Mouse (Mus musculus) MEL (cell line): ENCODE measurements around the gene Baz2a. TPM values are rescaled to one million over a fixed set of nuclear protein-coding genes. Genes with fewer than 3 reads are reported as not detected.
A peak's percentile ranks its signal among the peaks of the same experiment; 100 is the strongest.

ENCODE experiments used
- DNase-seq: peaks from one replicate; pipeline ENCODE4 v3.0.0; 2011; ENCODE audit warnings: low read depth, low spot score
- H3K27ac ChIP-seq: 2 replicates; pipeline ENCODE4 v1.5.1; 2012; ENCODE audit warnings: low read depth, mild to moderate bottlenecking, control low read depth, low read length, moderate library complexity; ENCODE audit not compliant: control insufficient read depth
- H3K27me3 ChIP-seq, 2 experiments: fragments of 150-350 bp in 1 of 2; sonication (generic) in 1 of 2; 2 replicates each; pipeline ENCODE4 v1.6.1; 2012; ENCODE audit warnings: low read length in 2 of 2, mild to moderate bottlenecking in 2 of 2, improper control_type of control experiment in 1 of 2, moderate library complexity in 1 of 2; ENCODE audit not compliant: insufficient read depth in 2 of 2, control insufficient read depth in 1 of 2
- H3K36me3 ChIP-seq, 2 experiments: 2 replicates each; pipeline ENCODE4 v1.6.1; 2012 to 2014; ENCODE audit warnings: low read length in 2 of 2, improper control_type of control experiment in 1 of 2, inconsistent platforms in 1 of 2, mild to moderate bottlenecking in 1 of 2; ENCODE audit not compliant: insufficient read depth in 2 of 2, control insufficient read depth in 1 of 2
- H3K4me1 ChIP-seq, 2 experiments: fragments of 150-350 bp in 1 of 2; sonication (generic) in 1 of 2; 2 replicates each; pipeline ENCODE4 v1.6.1; 2012; ENCODE audit warnings: low read length in 2 of 2, improper control_type of control experiment in 1 of 2, mild to moderate bottlenecking in 1 of 2; ENCODE audit not compliant: insufficient read depth in 2 of 2, control insufficient read depth in 1 of 2
- H3K4me3 ChIP-seq, 2 experiments: fragments of 150-350 bp in 1 of 2; sonication (generic) in 1 of 2; 2 replicates each; pipeline ENCODE4 v1.5.1; 2012; ENCODE audit warnings: low read depth in 2 of 2, low read length in 2 of 2, mild to moderate bottlenecking in 2 of 2, moderate library complexity in 2 of 2, control low read depth in 1 of 2, improper control_type of control experiment in 1 of 2; ENCODE audit not compliant: control insufficient read depth in 1 of 2, insufficient read depth in 1 of 2
- H3K79me2 ChIP-seq: 2 replicates; pipeline ENCODE4 v1.6.1; 2012; ENCODE audit warnings: mild to moderate bottlenecking, low read length, moderate library complexity; ENCODE audit not compliant: control insufficient read depth, poor library complexity, insufficient read depth
- H3K9ac ChIP-seq: 2 replicates; pipeline ENCODE4 v1.6.1; 2012; ENCODE audit warnings: low read depth, mild to moderate bottlenecking, control low read depth, low read length, moderate library complexity; ENCODE audit not compliant: control insufficient read depth, poor library complexity, severe bottlenecking
- H3K9me3 ChIP-seq: fragments of 150-350 bp; sonication (generic); replicated peaks from 2 replicates; pipeline ENCODE4 v1.6.1; 2012; ENCODE audit warnings: mild to moderate bottlenecking, low read length, improper control_type of control experiment, moderate library complexity; ENCODE audit not compliant: insufficient read depth
- CHD1 ChIP-seq: IDR thresholded peaks from 2 replicates; pipeline ENCODE4 v1.6.1; 2012; ENCODE audit warnings: low read depth, mild to moderate bottlenecking, inconsistent platforms, low read length, improper control_type of control experiment
- CHD2 ChIP-seq: IDR thresholded peaks from 2 replicates; pipeline ENCODE4 v1.6.1; 2011; ENCODE audit warnings: low read length, improper control_type of control experiment
- CTCF ChIP-seq, 3 experiments: IDR thresholded peaks in 2 of 3; conservative IDR thresholded peaks in 1 of 3; 2 replicates each; pipeline ENCODE4 v1.5.1; 2011 to 2012; ENCODE audit warnings: low read length in 3 of 3, low read depth in 2 of 3, mild to moderate bottlenecking in 2 of 3, improper control_type of control experiment in 1 of 3, inconsistent platforms in 1 of 3, mixed read lengths in 1 of 3, moderate library complexity in 1 of 3; ENCODE audit not compliant: control insufficient read depth in 1 of 3, insufficient read depth in 1 of 3, poor library complexity in 1 of 3, severe bottlenecking in 1 of 3
- E2F4 ChIP-seq: IDR thresholded peaks from 2 replicates; pipeline ENCODE4 v1.6.1; 2011; ENCODE audit warnings: low read depth, low read length, improper control_type of control experiment, borderline replicate concordance
- ELF1 ChIP-seq: IDR thresholded peaks from 2 replicates; pipeline ENCODE4 v1.6.1; 2014; ENCODE audit warnings: low read depth, mild to moderate bottlenecking, inconsistent platforms, low read length, improper control_type of control experiment, moderate library complexity
- EP300 ChIP-seq, 2 experiments: IDR thresholded peaks; 2 replicates each; pipeline ENCODE4 v1.6.1; 2011; ENCODE audit warnings: improper control_type of control experiment in 2 of 2, low read length in 2 of 2, low read depth in 1 of 2, mild to moderate bottlenecking in 1 of 2
- HCFC1 ChIP-seq: IDR thresholded peaks from 2 replicates; pipeline ENCODE4 v1.6.1; 2012; ENCODE audit warnings: low read depth, mild to moderate bottlenecking, inconsistent platforms, low read length, improper control_type of control experiment, moderate library complexity
- JUND ChIP-seq: IDR thresholded peaks from 2 replicates; pipeline ENCODE4 v1.6.1; 2011; ENCODE audit warnings: low read depth, mild to moderate bottlenecking, improper control_type of control experiment, low read length
- KAT2A ChIP-seq: conservative IDR thresholded peaks from 2 replicates; pipeline ENCODE4 v1.6.1; 2012; ENCODE audit warnings: low read depth, low read length, improper control_type of control experiment, inconsistent platforms
- MAFK ChIP-seq: IDR thresholded peaks from 2 replicates; pipeline ENCODE4 v1.6.1; 2011; ENCODE audit warnings: low read depth, mild to moderate bottlenecking, low read length, improper control_type of control experiment, borderline replicate concordance
- MAX ChIP-seq: IDR thresholded peaks from 2 replicates; pipeline ENCODE4 v1.6.1; 2011; ENCODE audit warnings: low read length, improper control_type of control experiment
- MAZ ChIP-seq: IDR thresholded peaks from 2 replicates; pipeline ENCODE4 v1.6.1; 2012; ENCODE audit warnings: low read depth, mild to moderate bottlenecking, inconsistent platforms, low read length, improper control_type of control experiment
- MEF2A ChIP-seq: IDR thresholded peaks from 2 replicates; pipeline ENCODE4 v1.6.1; 2014; ENCODE audit warnings: low read depth, mild to moderate bottlenecking, inconsistent platforms, low read length, improper control_type of control experiment; ENCODE audit not compliant: poor library complexity, insufficient replicate concordance, severe bottlenecking; ENCODE audit errors: extremely low read depth
- MXI1 ChIP-seq: IDR thresholded peaks from 2 replicates; pipeline ENCODE4 v1.6.1; 2011; ENCODE audit warnings: mild to moderate bottlenecking, low read depth, low read length, improper control_type of control experiment
- NELFE ChIP-seq: IDR thresholded peaks from 2 replicates; pipeline ENCODE4 v1.6.1; 2011; ENCODE audit warnings: low read depth, low read length, improper control_type of control experiment
- NRF1 ChIP-seq: IDR thresholded peaks from 2 replicates; pipeline ENCODE4 v1.6.1; 2014; ENCODE audit warnings: low read depth, mild to moderate bottlenecking, inconsistent platforms, low read length, improper control_type of control experiment, moderate library complexity; ENCODE audit not compliant: poor library complexity, insufficient read depth, severe bottlenecking
- POLR2A ChIP-seq, 2 experiments: IDR thresholded peaks; 2 replicates each; pipeline ENCODE4 v1.6.1; 2011 to 2012; ENCODE audit warnings: low read length in 2 of 2, mild to moderate bottlenecking in 2 of 2, control low read depth in 1 of 2, improper control_type of control experiment in 1 of 2, low read depth in 1 of 2, moderate library complexity in 1 of 2; ENCODE audit not compliant: control insufficient read depth in 1 of 2, insufficient read depth in 1 of 2, poor library complexity in 1 of 2
- RAD21 ChIP-seq: IDR thresholded peaks from 2 replicates; pipeline ENCODE4 v1.6.1; 2011; ENCODE audit warnings: mild to moderate bottlenecking, low read depth, low read length, improper control_type of control experiment
- RCOR1 ChIP-seq: IDR thresholded peaks from 2 replicates; pipeline ENCODE4 v1.6.1; 2012; ENCODE audit warnings: low read depth, mild to moderate bottlenecking, inconsistent platforms, low read length, improper control_type of control experiment
- SIN3A ChIP-seq: IDR thresholded peaks from 2 replicates; pipeline ENCODE4 v1.6.1; 2012; ENCODE audit warnings: low read length, improper control_type of control experiment, inconsistent platforms
- SMC3 ChIP-seq: IDR thresholded peaks from 2 replicates; pipeline ENCODE4 v1.6.1; 2011; ENCODE audit warnings: low read depth, low read length, improper control_type of control experiment
- TAL1 ChIP-seq: IDR thresholded peaks from 2 replicates; pipeline ENCODE4 v1.6.1; 2012; ENCODE audit warnings: mild to moderate bottlenecking, inconsistent platforms, low read length, moderate library complexity, mixed read lengths
- TBP ChIP-seq: IDR thresholded peaks from 2 replicates; pipeline ENCODE4 v1.8.0; 2011; ENCODE audit warnings: low read depth, low read length, improper control_type of control experiment
- TCF12 ChIP-seq: IDR thresholded peaks from 2 replicates; pipeline ENCODE4 v1.6.1; 2014; ENCODE audit warnings: low read depth, mild to moderate bottlenecking, inconsistent platforms, low read length, improper control_type of control experiment, moderate library complexity
- UBTF ChIP-seq: IDR thresholded peaks from 2 replicates; pipeline ENCODE4 v1.6.1; 2012; ENCODE audit warnings: low read depth, mild to moderate bottlenecking, inconsistent platforms, low read length, improper control_type of control experiment, moderate library complexity, borderline replicate concordance; ENCODE audit not compliant: insufficient read depth
- USF2 ChIP-seq, 2 experiments: IDR thresholded peaks; 2 replicates each; pipeline ENCODE4 v1.6.1; 2011 to 2012; ENCODE audit warnings: improper control_type of control experiment in 2 of 2, low read length in 2 of 2, borderline replicate concordance in 1 of 2, inconsistent platforms in 1 of 2, low read depth in 1 of 2, mild to moderate bottlenecking in 1 of 2; ENCODE audit not compliant: insufficient read depth in 1 of 2
- ZKSCAN1 ChIP-seq: IDR thresholded peaks from 2 replicates; pipeline ENCODE4 v1.6.1; 2012; ENCODE audit warnings: low read depth, mild to moderate bottlenecking, inconsistent platforms, low read length, improper control_type of control experiment, moderate library complexity
- ZMIZ1 ChIP-seq: IDR thresholded peaks from 2 replicates; pipeline ENCODE4 v1.6.1; 2012; ENCODE audit warnings: low read depth, mild to moderate bottlenecking, inconsistent platforms, low read length, improper control_type of control experiment, moderate library complexity
- ZNF384 ChIP-seq: IDR thresholded peaks from 2 replicates; pipeline ENCODE4 v1.6.1; 2012; ENCODE audit warnings: low read depth, mild to moderate bottlenecking, inconsistent platforms, low read length, improper control_type of control experiment
- polyA plus RNA-seq, 2 experiments: library from polyadenylated mRNA; stranded (reverse) in 1 of 2; unstranded in 1 of 2; fragments of >175 nt in 1 of 2; fragments of >200 nt in 1 of 2; gene quantifications; 2 replicates each; pipeline versions ENCODE4 v1.2.1 to v1.2.4; 2012; ENCODE audit warnings: low replicate concordance in 2 of 2, low read depth in 1 of 2; ENCODE audit not compliant: insufficient read length in 2 of 2, insufficient read depth in 1 of 2, missing spikeins in 1 of 2
- total RNA-seq: library from RNA; depleted of rRNA; stranded (reverse); fragments of 300-350 nt; gene quantifications from 2 replicates; pipeline ENCODE4 v1.2.3, GENCODE M21; 2012

Baz2a gene
- total and polyA plus RNA-seq, 3 experiments: 5.5 to 46.0 (median 33.8) TPM

DNA sequence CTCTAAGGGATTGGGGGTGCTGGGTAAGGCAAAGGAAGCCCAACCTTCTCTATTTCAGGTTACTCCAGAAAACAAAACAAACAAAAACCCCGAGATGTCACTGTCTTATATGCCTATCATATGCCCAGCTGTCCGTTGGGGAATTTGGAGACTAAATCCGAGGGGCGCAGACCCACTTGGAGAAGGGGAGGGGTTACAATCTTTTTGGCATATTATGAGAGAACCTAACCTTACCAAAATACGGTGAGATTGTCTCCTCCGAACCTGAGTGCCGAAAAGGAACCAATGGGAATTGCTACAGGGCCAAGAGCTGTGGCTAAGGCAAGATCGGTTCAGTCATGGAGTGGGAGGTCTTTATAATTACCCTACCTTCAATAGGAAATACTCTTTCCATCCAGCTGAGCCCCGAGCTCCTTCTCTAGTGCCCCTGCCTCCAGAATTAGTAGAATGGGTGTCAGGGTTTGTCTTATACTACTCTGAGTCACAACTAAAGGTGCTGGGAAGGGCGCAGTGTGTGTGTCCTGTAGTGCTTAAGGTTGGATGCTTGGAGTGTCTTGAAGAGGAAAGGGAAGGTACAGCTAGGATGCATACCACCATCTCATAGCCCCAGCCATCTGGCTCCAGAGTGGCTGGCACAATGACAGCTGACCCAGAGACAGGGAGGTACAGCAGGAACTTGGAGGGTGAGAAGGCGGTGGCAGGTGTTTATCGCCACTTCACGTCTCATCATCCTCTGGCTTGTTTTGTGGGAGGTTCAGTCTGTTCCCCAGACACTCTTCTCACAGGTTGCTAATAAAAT, 2.3 kb downstream of the Baz2a start (continued):
- TF ChIP-seq NRF1: no peak
- TF ChIP-seq TAL1: peak; percentile 85
- TF ChIP-seq UBTF: no peak

GRCm38 (mm10) chr10:128094340-128094968, 3.1 kb downstream of the Baz2a start:
- H3K27me3 ChIP-seq: no peaks in the 10 kb centered on the region
- peak; percentile 96 for DNase-seq
- TF ChIP-seq NRF1 (peak; percentile 57; the same call in 1 of the 2 replicates), POLR2A (IDR thresholded peaks at IDR 0.05; ENCODE audit: control insufficient read depth in 1 of 2, insufficient read depth in 1 of 2, low read depth in 1 of 2, low read length in 2 of 2, poor library complexity in 1 of 2) (peak in 1 of 2 experiments; percentile 52; a peak in 1 of 4 replicates), ZNF384 (no peak), ZMIZ1 (no peak), SIN3A (no peak; the same call in 1 of the 2 replicates), E2F4 (no peak), KAT2A (no peak), USF2 (IDR thresholded peaks at IDR 0.05; ENCODE audit: borderline replicate concordance in 1 of 2, insufficient read depth in 1 of 2, low read depth in 1 of 2, low read length in 2 of 2) (no peak), UBTF (no peak), TCF12 (no peak), TBP (peak; percentile 4; the same call in 1 of the 2 replicates), HCFC1 (peak; percentile 66), CHD2 (no peak), CHD1 (no peak), MXI1 (peak; percentile 10; the same call in 1 of the 2 replicates), ELF1 (peak; percentile 53), SMC3 (no peak), JUND (no peak), MAX (no peak), RAD21 (no peak), ZKSCAN1 (no peak), MAZ (no peak), NELFE (peak; percentile 22; the same call in 1 of the 2 replicates), MAFK (no peak), MEF2A (no peak), RCOR1 (no peak), EP300 (IDR thresholded peaks at IDR 0.05; ENCODE audit: low read depth in 1 of 2, low read length in 2 of 2) (no peak), CTCF (IDR thresholded peaks at IDR 0.05 in 2 of 3, conservative IDR thresholded peaks at IDR 0.05 in 1 of 3; ENCODE audit: control insufficient read depth in 1 of 3, insufficient read depth in 1 of 3, low read depth in 2 of 3, low read length in 3 of 3, poor library complexity in 1 of 3, severe bottlenecking in 1 of 3) (no peak)
- H3K4me3 ChIP-seq: peak overlapping the region; percentile 71 to 75
- peaks cover 22% of the 10 kb centered on the region for H3K79me2 ChIP-seq
- peak overlapping the region; percentile 79 for H3K9ac ChIP-seq
- peak overlapping the region; percentile 76 for H3K27ac ChIP-seq
- H3K9me3 ChIP-seq: no peaks in the 10 kb centered on the region
- H3K4me1 ChIP-seq: peaks cover 18 to 20% of the 10 kb centered on the region in 2 experiments
- peaks cover 5 to 28% of the 10 kb centered on the region in 2 experiments for H3K36me3 ChIP-seq
